Mouse (Mus musculus): Measurements from ENCODE around the gene Zmynd8. TPM values are rescaled to one million over a fixed set of nuclear protein-coding genes. Genes with fewer than 3 reads are reported as not detected.

Zmynd8 gene
- total RNA-seq, 2 experiments from 2014 or later: 162 to 181 TPM

DNA sequence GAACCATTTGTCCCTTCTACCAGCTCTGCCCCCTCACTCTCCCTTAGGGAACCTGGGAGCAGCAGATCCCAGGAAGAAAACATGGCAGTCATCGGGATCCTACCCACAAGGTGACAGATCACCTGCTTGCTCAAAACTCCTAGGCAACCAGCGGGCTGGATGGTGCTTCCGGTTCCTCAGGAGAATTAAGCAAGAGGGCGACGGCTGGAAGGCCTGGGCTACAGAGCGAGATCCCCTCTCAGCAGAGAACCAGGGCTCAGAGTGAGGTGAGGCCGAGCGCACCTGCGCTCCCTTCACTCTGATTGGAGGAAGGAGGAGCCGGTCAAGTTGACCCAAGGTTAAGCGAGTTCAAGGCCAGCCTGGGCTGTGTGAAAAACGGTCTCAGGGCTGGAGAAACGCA is 2.6 kb downstream of the Zmynd8 start:
- no peak for DNase-seq

GRCm38 (mm10) chr2:165895687-165896086 is 3.1 kb downstream of the Zmynd8 start:
- DNase-seq: no peak

GRCm38 (mm10) chr2:165894533-165894932 is 4.3 kb downstream of the Zmynd8 start:
- no peak for DNase-seq

- no peak for DNase-seq
Measured at GRCm38 (mm10) chr2:165893232-165893631, 5.6 kb downstream of the Zmynd8 start.

- DNase-seq: no peak
Measured at GRCm38 (mm10) chr2:165892626-165893025, 6.2 kb downstream of the Zmynd8 start.

DNA sequence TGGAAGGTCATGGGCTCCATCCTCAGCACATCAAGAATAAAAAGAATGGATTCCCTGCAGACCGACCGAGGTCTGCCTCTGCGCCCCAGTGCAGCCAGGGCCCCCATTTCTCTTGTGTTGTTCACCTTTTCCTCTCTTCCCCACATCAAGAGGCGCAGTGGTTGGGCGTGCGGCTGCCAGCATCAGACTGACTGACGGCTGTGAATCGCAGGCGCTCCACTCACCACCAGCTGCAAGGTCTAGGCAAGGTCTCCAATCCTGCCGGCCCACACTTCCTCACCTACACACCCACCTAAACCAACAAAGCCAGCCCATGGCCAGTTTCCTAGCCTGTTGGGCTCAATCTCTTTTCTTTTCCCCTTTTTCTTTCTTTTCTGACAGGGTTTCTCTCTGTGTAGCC is 8.4 kb downstream of the Zmynd8 start:
- DNase-seq: no peak

DNA sequence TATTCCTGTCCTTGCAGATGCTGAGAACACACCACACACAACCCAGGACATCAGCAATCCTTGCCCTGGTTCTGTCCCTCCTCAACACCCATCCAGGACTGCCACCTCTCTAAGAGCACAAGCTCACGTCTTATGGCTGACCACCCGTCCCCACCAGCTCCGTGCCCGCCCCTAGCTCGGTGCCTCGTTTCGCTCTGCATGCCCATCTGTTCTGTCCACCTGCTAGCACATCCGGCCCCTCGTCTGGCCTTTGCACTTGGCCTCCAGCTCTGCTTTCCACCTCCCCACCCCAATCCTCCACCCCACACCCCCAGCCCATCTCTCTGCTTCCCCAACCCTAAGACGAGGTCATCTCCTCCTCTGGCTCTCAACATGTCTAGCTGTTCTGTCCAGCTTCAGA is 8.9 kb downstream of the Zmynd8 start:
- DNase-seq: no peak

- no peak for DNase-seq
Measured at GRCm38 (mm10) chr2:165889266-165889665, 9.6 kb downstream of the Zmynd8 start.

DNA sequence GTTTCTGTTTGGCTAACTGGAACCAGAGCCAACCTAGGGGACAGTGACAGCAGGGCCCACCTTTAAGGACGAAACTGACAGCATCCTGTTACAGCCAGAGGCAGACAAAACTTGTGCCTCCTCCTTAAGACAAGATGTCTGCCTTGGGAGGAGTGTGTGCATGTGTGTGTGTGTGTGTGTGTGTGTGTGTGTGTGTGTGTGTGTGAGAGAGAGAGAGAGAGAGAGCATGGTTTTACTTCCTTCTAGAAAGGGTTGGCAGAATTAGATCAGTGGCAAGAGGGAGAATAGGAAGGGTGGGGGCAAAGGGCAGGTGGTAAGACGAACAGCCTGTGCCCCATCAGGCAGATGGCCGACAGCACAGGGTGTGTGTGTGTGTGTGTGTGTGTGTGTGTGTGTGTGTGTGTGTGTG is 10.0 kb downstream of the Zmynd8 start:
- no peak for DNase-seq

- peak; percentile 68 to 76 for DNase-seq
Measured at GRCm38 (mm10) chr2:165888396-165888795, 10.4 kb downstream of the Zmynd8 start.

- DNase-seq: no peak
Measured at GRCm38 (mm10) chr2:165886857-165887628, 11.8 kb downstream of the Zmynd8 start.

GRCm38 (mm10) chr2:165886482-165886856 is 12.3 kb downstream of the Zmynd8 start:
- no peak for DNase-seq

DNA sequence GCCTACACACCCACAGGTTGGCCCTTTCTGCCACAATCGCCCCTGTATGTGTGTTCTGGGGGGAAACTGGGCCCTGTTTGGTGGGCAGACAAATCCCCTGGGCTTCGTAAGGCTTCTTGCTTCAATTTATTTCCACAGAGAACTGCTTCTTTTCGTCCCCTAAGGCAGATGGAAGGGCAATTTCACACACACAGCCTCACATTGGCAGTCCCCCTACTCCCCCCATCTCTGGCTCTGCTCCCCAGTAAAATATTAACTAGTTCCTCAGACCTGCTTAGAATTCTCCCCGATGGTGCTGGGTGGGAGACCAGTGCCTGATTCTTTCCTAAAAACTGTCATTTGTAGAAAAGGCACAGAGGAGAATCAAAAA is 12.9 kb downstream of the Zmynd8 start:
- no peak for DNase-seq

GRCm38 (mm10) chr2:165885225-165885950 is 13.4 kb downstream of the Zmynd8 start:
- DNase-seq: peak; percentile 71 to 77

GRCm38 (mm10) chr2:165884577-165885224 is 14.1 kb downstream of the Zmynd8 start:
- peak; percentile 98 to 99 for DNase-seq

GRCm38 (mm10) chr2:165883846-165884576 is 14.8 kb downstream of the Zmynd8 start:
- peak; percentile 70 to 72 for DNase-seq

- no peak for DNase-seq
Measured at GRCm38 (mm10) chr2:165883006-165883405, 15.8 kb downstream of the Zmynd8 start.

DNA sequence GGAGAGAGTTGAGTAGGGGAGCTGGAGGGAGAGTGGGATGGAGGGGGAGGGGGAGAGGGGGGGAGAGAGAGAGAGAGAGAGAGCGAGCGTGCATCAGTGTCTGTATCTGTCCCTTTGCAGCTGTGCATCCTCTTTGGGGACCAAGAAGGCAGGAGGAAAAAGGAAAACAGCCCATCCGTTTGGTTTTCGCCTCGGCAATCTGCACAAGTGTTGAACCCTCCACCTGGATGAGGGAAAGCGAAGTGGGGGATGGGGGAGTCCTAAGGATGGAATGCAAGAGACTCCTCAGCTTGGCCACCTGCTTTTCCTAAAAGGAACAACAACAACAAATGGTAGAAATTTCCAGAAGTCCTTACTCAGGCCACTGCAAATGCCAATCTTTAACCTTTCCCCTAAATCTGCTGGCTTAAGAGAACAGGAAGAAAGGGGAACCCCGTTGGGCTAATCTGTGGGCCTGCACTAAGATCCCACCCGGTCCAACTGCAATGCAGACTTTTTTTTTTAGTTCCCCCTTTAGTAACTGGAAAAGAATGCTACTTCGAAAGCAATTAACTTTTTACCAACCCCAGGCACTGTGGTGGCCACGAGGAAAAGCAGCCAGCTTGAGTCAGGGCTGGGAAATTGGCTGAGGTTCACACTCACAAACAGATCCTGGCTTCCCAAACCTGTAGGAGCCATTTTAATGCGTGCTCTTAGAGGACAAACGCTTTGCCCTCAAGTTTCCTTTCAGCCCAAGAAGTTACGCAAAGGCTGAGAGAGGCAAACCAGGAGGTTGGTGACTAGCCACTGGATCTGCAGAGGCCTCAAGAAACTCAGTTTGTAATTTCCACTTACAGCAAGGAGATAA is 17.0 kb downstream of the Zmynd8 start:
- no peak for DNase-seq

DNA sequence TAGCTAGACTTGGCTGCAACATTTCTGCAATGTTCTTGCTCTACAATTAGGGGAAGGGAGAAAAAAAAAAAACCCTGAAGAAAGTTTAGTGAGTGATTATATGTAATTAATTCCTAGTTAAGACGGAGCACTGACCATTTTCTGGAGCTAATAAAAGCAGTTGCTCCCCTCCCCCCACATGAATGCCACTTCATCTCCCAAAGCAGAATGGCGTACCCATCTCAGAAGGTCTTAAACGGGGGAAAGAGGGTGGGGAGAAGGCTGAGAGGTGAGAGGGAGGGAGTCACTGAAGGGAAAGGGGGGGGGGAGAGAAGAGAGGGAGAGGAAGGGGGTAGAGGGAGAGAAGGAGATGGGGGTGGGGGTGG is 17.6 kb downstream of the Zmynd8 start:
- DNase-seq: no peak

DNA sequence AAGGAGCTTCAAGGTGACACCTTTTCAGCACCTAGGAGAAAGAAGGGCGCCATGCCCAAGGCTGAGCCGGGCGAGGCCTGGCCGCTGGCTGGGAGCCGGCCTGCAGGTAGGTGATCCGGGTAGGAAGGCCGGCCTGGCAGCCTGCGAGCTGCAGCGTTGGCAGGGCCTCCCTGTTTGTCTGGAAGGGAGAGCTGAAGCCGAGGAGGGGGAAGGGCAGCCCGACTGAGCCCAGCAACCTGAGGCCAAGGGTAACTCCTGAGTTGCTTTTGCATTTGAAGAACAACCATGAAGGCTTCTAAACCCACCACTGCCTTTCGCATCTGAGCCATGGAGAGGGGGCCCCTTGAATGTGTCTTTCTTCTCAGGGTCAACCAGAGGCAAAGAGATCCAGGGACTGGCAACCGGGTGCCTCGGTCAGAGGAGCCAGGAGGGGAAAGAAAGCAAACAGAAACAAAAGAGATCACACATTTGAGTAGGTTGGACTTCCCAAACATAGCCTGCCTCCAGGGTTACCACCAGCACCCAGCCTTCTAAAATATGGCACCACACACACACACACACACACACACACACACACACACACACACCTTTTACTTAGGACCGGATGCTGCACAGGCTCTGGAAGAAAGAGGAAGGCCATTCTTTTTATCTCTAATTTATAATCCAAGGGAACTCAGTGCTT is 18.2 kb downstream of the Zmynd8 start:
- DNase-seq: peak; percentile 71 to 76
